Mouse (Mus musculus) olfactory bulb, adult 2 months (tissue): ENCODE results near the gene Tmem115. TPM values are rescaled to one million over a fixed set of nuclear protein-coding genes. Genes with fewer than 3 reads are reported as not detected.

Experiments
- H3K27ac ChIP-seq: fragments of 200-500 bp; 2 replicates; pipeline ENCODE4 v1.5.1; 2012; ENCODE audit warnings: low read depth, low read length; ENCODE audit not compliant: insufficient read depth
- H3K4me1 ChIP-seq: fragments of 200-500 bp; 2 replicates; pipeline ENCODE4 v1.6.1; 2012; ENCODE audit warnings: low read length; ENCODE audit not compliant: control insufficient read depth, insufficient read depth
- H3K4me3 ChIP-seq: fragments of 200-500 bp; 2 replicates; pipeline ENCODE4 v1.5.1; 2012; ENCODE audit warnings: mild to moderate bottlenecking, low read depth, low read length, moderate library complexity; ENCODE audit not compliant: insufficient read depth
- CTCF ChIP-seq: fragments of 200-500 bp; IDR thresholded peaks from 2 replicates; pipeline ENCODE4 v1.5.1; 2012; ENCODE audit warnings: low read depth, mild to moderate bottlenecking, low read length, moderate library complexity; ENCODE audit not compliant: insufficient read depth
- POLR2A ChIP-seq: fragments of 200-500 bp; IDR thresholded peaks from 2 replicates; pipeline ENCODE4 v1.6.1; 2012; ENCODE audit warnings: mild to moderate bottlenecking, low read depth, low read length, moderate library complexity; ENCODE audit not compliant: insufficient read depth
- WGBS: fragments of 180-500 bp; shearing (Covaris S2); methylation state at CpG from one replicate; pipeline ENCODE4 v1.1.7; 2018; 5-methylcytosine and 5-hydroxymethylcytosine counted together
- polyA plus RNA-seq: library from polyadenylated mRNA; stranded (reverse); fragments of >200 nt; gene quantifications from 2 replicates; pipeline ENCODE4 v1.2.4, GENCODE M21; 2012; ENCODE audit warnings: low replicate concordance; ENCODE audit not compliant: missing spikeins, insufficient read depth, insufficient read length

The Tmem115 gene
- polyA plus RNA-seq, 1 experiment, result not detected

- Histone ChIP-seq H3K4me1 (peaks cover 10% of the 10 kb centered on the region), H3K27ac (no peak overlapping the region)
- WGBS, result 29% methylated on average over 14 of the region's 14 CpGs
Observed at GRCm38 (mm10) chr9:107514303-107514955, 19.3 kb upstream of the Tmem115 start.

GRCm38 (mm10) chr9:107520331-107520730 is 13.4 kb upstream of the Tmem115 start:
- Histone ChIP-seq H3K27ac (no peak overlapping the region), H3K4me1 (peaks cover 6% of the 10 kb centered on the region), H3K4me3 (no peak overlapping the region)
- TF ChIP-seq POLR2A, result no peak
- no peak for TF ChIP-seq CTCF
- 67% methylated on average over 6 of the region's 6 CpGs for WGBS

More at GRCm38 (mm10) chr9:107514303-107514955, 19.3 kb upstream of the Tmem115 start:
- TF ChIP-seq CTCF, result peak; percentile 97
- TF ChIP-seq POLR2A, result no peak
- no peak overlapping the region for H3K4me3 ChIP-seq

GRCm38 (mm10) chr9:107521190-107521589 is 12.6 kb upstream of the Tmem115 start:
- 71% methylated on average over 5 of the region's 5 CpGs for WGBS
- H3K27ac ChIP-seq, result no peak overlapping the region
- TF ChIP-seq CTCF, result no peak
- TF ChIP-seq POLR2A, result no peak
- H3K4me3 ChIP-seq, result no peak overlapping the region
- H3K4me1 ChIP-seq, result peaks cover 6% of the 10 kb centered on the region

- TF ChIP-seq CTCF (no peak), POLR2A (no peak)
Observed at GRCm38 (mm10) chr9:107521711-107522399, 11.9 kb upstream of the Tmem115 start.

GRCm38 (mm10) chr9:107522400-107522711 is 11.4 kb upstream of the Tmem115 start:
- no peak for TF ChIP-seq POLR2A
- TF ChIP-seq CTCF, result no peak
- 56% methylated on average over 2 of the region's 2 CpGs for WGBS
- peaks cover 15% of the 10 kb centered on the region for H3K4me1 ChIP-seq
- H3K4me3 ChIP-seq, result no peak overlapping the region
- no peak overlapping the region for H3K27ac ChIP-seq

More at GRCm38 (mm10) chr9:107521711-107522399, 11.9 kb upstream of the Tmem115 start:
- peaks cover 12% of the 10 kb centered on the region for H3K4me1 ChIP-seq
- no peak overlapping the region for H3K4me3 ChIP-seq
- 49% methylated on average over 25 of the region's 25 CpGs for WGBS
- H3K27ac ChIP-seq, result no peak overlapping the region

GRCm38 (mm10) chr9:107526198-107527026 is 7.3 kb upstream of the Tmem115 start:
- Histone ChIP-seq H3K4me1 (peaks cover 15% of the 10 kb centered on the region), H3K27ac (no peak overlapping the region), H3K4me3 (peak overlapping the region; percentile 17)
- WGBS, result 10% methylated on average over 44 of the region's 44 CpGs
- no peak for TF ChIP-seq POLR2A
- TF ChIP-seq CTCF, result no peak

- Histone ChIP-seq H3K4me1 (peaks cover 25% of the 10 kb centered on the region), H3K4me3 (peak overlapping the region; percentile 78), H3K27ac (no peak overlapping the region)
- TF ChIP-seq CTCF (no peak), POLR2A (no peak)
- under 1% methylated on average over 40 of the region's 40 CpGs for WGBS
Observed at GRCm38 (mm10) chr9:107534408-107535202, 860 bp downstream of the Tmem115 start.

GRCm38 (mm10) chr9:107538231-107538630 is 4.5 kb downstream of the Tmem115 start:
- WGBS, result 52% methylated on average over 7 of the region's 7 CpGs
- Histone ChIP-seq H3K27ac (no peak overlapping the region), H3K4me3 (no peak overlapping the region), H3K4me1 (peaks cover 34% of the 10 kb centered on the region)
- no peak for TF ChIP-seq POLR2A
- TF ChIP-seq CTCF, result no peak

- WGBS, result 93% methylated on average over 3 of the region's 3 CpGs
- Histone ChIP-seq H3K4me1 (peaks cover 34% of the 10 kb centered on the region), H3K27ac (no peak overlapping the region), H3K4me3 (no peak overlapping the region)
- TF ChIP-seq CTCF (no peak), POLR2A (no peak)
Observed at GRCm38 (mm10) chr9:107538711-107539110, 5.0 kb downstream of the Tmem115 start.
